Mouse (Mus musculus): ENCODE data around the gene Ttc21a.

DNA sequence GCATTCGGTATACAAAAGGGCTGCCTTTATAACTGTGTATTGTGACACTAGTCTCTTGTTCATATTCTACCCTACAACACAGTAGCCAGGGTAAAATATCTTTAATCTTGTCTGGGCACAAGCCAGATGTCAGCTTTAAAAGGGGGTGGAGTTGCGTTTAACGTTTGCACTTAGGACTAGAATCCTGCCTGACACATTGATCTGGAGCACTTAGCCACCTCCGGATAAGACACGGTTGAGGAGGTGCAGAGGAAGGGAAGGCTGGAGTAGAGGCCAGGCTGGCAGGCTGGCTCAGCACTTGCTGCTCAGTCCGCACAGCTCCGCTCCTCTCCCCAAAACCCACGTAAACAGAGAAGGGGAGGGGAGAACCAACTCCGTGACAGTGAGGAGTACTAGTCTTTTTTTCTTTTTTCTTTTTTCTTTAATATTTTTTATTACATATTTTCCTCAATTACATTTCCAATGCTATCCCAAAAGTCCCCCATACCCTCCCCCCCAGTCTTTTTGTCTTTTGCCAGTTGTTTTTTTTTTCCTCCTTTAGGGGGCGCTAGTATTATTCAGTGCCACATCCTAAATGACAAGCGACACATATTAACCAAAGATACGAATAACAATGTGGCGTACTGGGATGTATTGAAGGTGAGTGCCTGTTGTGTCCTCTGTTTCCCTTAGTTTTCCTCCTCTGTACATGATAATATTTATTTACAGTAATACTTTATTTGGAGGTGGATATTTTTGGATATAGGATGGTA is 24.1 kb upstream of the Ttc21a start:
- TF ChIP-seq CHD2 (IDR thresholded peaks at IDR 0.05; ENCODE audit: low read depth, low read length) (no peak), ZNF384 (IDR thresholded peaks at IDR 0.05; ENCODE audit: low read depth, low read length) (no peak), HCFC1 (IDR thresholded peaks at IDR 0.05; ENCODE audit: borderline replicate concordance, insufficient read depth, low read length) (no peak)
